Mouse (Mus musculus) urinary bladder, postnatal 10 days (tissue): Measurements from ENCODE around the gene Cd24a.

ENCODE experiments used
- DNase-seq: peaks from one replicate; pipeline ENCODE4 v3.0.0; 2022; ENCODE audit warnings: low spot score

Gene Cd24a

GRCm38 (mm10) chr10:43629216-43629615 is 51.1 kb downstream of the Cd24a start:
- no peak for DNase-seq

- DNase-seq: no peak
Observed at GRCm38 (mm10) chr10:43629857-43630256, 51.8 kb downstream of the Cd24a start.

GRCm38 (mm10) chr10:43630634-43631033 is 52.5 kb downstream of the Cd24a start:
- no peak for DNase-seq

GRCm38 (mm10) chr10:43631049-43631448 is 53.0 kb downstream of the Cd24a start:
- no peak for DNase-seq

GRCm38 (mm10) chr10:43631639-43632354 is 53.7 kb downstream of the Cd24a start:
- no peak for DNase-seq

GRCm38 (mm10) chr10:43633117-43633516 is 55.0 kb downstream of the Cd24a start:
- no peak for DNase-seq
